Mouse (Mus musculus) lung, embryonic 14.5 days (tissue): ENCODE data around the gene Fbxl2. TPM values are rescaled to one million over a fixed set of nuclear protein-coding genes. Genes with fewer than 3 reads are reported as not detected.
A peak's percentile ranks its signal among the peaks of the same experiment; 100 is the strongest.

Experiments used
- ATAC-seq: fragments of 200-750 bp; cut with Nextera tagmentation; 2 replicates; pipeline ENCODE4 v1.8.0; 2017; ENCODE audit warnings: mild to moderate bottlenecking, moderate TSS enrichment, moderate library complexity; ENCODE audit not compliant: insufficient read depth
- DNase-seq: peaks from one replicate; pipeline ENCODE4 v3.0.0-alpha.2; 2015
- H3K27ac ChIP-seq: fragments of 300-500 bp; sonication (generic); 2 replicates; pipeline ENCODE4 v1.5.1; 2014; ENCODE audit warnings: low read depth, mild to moderate bottlenecking, moderate library complexity
- H3K27me3 ChIP-seq: fragments of 300-500 bp; sonication (generic); 2 replicates; pipeline ENCODE4 v1.6.1; 2014; ENCODE audit warnings: low read length, control low read depth; ENCODE audit not compliant: insufficient read depth
- H3K36me3 ChIP-seq: fragments of 300-500 bp; sonication (generic); 2 replicates; pipeline ENCODE4 v1.6.1; 2014; ENCODE audit warnings: control low read depth; ENCODE audit not compliant: insufficient read depth
- H3K4me1 ChIP-seq: fragments of 300-500 bp; sonication (generic); 2 replicates; pipeline ENCODE4 v1.6.1; 2014; ENCODE audit warnings: antibody characterized with exemption, control low read depth; ENCODE audit not compliant: insufficient read depth
- H3K4me2 ChIP-seq: fragments of 300-500 bp; sonication (generic); 2 replicates; pipeline ENCODE4 v1.6.1; 2014; ENCODE audit warnings: mild to moderate bottlenecking
- H3K4me3 ChIP-seq: fragments of 300-500 bp; sonication (generic); 2 replicates; pipeline ENCODE4 v1.5.1; 2014; ENCODE audit warnings: low read depth, low read length
- H3K9ac ChIP-seq: fragments of 300-500 bp; sonication (generic); 2 replicates; pipeline ENCODE4 v1.6.1; 2014
- H3K9me3 ChIP-seq: fragments of 300-500 bp; sonication (generic); 2 replicates; pipeline ENCODE4 v1.6.1; 2016; ENCODE audit warnings: low read depth, low read length, control low read depth
- CTCF ChIP-seq: IDR thresholded peaks from 2 replicates; pipeline ENCODE4 v1.5.1; 2016; ENCODE audit warnings: antibody characterized with exemption, low read depth
- WGBS: fragments of 180-500 bp; shearing (Covaris S2); extraction: QIAGEN DNeasy Blood & Tissue Kit; methylation state at CpG from one replicate; pipeline ENCODE4 v1.1.7; 2014; 5-methylcytosine and 5-hydroxymethylcytosine counted together
- polyA plus RNA-seq: library from polyadenylated mRNA; unstranded; fragments of >200 nt; fragmentation: Nextera tagmentation; extraction: Ambion mirVana; gene quantifications from 2 replicates; pipeline ENCODE4 v1.2.1, GENCODE M21; 2014

Fbxl2 gene
- polyA plus RNA-seq, 1 experiment from 2014 or later, result 3.3 TPM

- Histone ChIP-seq H3K4me3 (no peak overlapping the region), H3K27ac (no peak overlapping the region), H3K4me2 (no peak overlapping the region), H3K36me3 (peaks cover 86% of the 10 kb centered on the region), H3K4me1 (no peaks in the 10 kb centered on the region), H3K9ac (no peak overlapping the region), H3K9me3 (no peaks in the 10 kb centered on the region), H3K27me3 (no peaks in the 10 kb centered on the region)
- DNase-seq (no peak), ATAC-seq (no peak)
- WGBS, result 89% methylated on average over 4 of the region's 4 CpGs
- TF ChIP-seq CTCF, result no peak
Observed at GRCm38 (mm10) chr9:113974945-113975344, 71.0 kb downstream of the Fbxl2 start.

DNA sequence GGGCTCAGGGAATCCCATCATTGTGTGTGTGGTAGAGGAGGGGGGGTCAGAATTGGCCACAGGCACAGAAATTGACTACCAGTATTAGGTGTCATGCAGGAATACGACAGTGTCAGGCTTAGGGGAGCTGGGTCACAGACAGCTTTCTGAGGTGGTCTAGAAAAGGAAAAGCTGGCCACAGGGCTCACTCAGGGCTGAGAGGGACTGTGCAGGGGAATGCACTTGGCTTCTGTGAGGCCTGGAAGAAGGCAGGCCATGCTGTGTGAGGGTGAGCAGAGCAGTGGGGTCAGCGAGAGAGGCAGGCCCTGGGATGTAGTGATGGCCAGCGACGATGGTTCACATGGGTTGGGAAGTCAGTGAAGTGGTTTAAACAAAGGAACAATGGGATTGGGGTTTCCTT is 72.1 kb downstream of the Fbxl2 start:
- no peak for DNase-seq
- Histone ChIP-seq H3K27ac (no peak overlapping the region), H3K4me2 (no peak overlapping the region), H3K9ac (no peak overlapping the region), H3K36me3 (peaks cover 88% of the 10 kb centered on the region), H3K27me3 (no peaks in the 10 kb centered on the region), H3K4me3 (no peak overlapping the region), H3K9me3 (no peaks in the 10 kb centered on the region), H3K4me1 (no peaks in the 10 kb centered on the region)
- 93% methylated on average over 4 of the region's 4 CpGs for WGBS
- no peak for ATAC-seq
- TF ChIP-seq CTCF, result no peak

- no peak overlapping the region for H3K4me3 ChIP-seq
- ATAC-seq (no peak), DNase-seq (no peak)
- peaks cover 87% of the 10 kb centered on the region for H3K36me3 ChIP-seq
- H3K9ac ChIP-seq, result no peak overlapping the region
- WGBS, result 74% methylated on average over 8 of the region's 8 CpGs
- no peak overlapping the region for H3K27ac ChIP-seq
- no peaks in the 10 kb centered on the region for H3K27me3 ChIP-seq
- no peak overlapping the region for H3K4me2 ChIP-seq
- TF ChIP-seq CTCF, result no peak
- no peaks in the 10 kb centered on the region for H3K9me3 ChIP-seq
- no peaks in the 10 kb centered on the region for H3K4me1 ChIP-seq
Observed at GRCm38 (mm10) chr9:113971615-113972014, 74.4 kb downstream of the Fbxl2 start.

DNA sequence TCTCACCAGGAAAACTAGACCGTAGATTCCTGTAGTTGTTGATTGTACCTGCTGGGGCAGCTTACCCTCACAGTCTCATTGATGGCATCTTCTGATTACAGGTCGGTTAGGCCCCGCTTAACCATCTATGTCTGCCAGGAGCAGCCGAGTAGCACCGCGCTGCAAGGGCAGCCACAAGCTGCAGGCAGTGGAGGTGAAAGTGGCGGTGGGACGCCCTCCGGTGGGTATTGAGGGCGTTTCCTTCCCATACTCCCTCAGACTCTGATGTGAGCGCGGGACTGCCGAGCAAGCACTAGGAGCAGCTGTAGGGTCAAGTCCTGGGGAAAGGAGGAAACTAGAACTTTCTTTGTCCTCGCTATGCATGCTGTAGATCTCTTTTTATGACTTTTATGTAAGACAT is 76.0 kb downstream of the Fbxl2 start:
- H3K9ac ChIP-seq, result no peak overlapping the region
- H3K4me1 ChIP-seq, result no peaks in the 10 kb centered on the region
- no peak overlapping the region for H3K27ac ChIP-seq
- no peaks in the 10 kb centered on the region for H3K9me3 ChIP-seq
- DNase-seq, result no peak
- H3K4me3 ChIP-seq, result no peak overlapping the region; the same call in 1 of the 2 replicates
- no peak overlapping the region for H3K4me2 ChIP-seq
- no peaks in the 10 kb centered on the region for H3K27me3 ChIP-seq
- TF ChIP-seq CTCF, result 0 out of 2 replicates have a peak, but pooled peaks have one; percentile 19
- H3K36me3 ChIP-seq, result peaks cover 86% of the 10 kb centered on the region
- 91% methylated on average over 14 of the region's 14 CpGs for WGBS
- ATAC-seq, result no peak

- no peak overlapping the region for H3K9ac ChIP-seq
- ATAC-seq (no peak), DNase-seq (no peak)
- 91% methylated on average over 8 of the region's 8 CpGs for WGBS
- H3K27me3 ChIP-seq, result no peaks in the 10 kb centered on the region
- no peak overlapping the region for H3K27ac ChIP-seq
- no peak overlapping the region for H3K4me3 ChIP-seq
- H3K4me2 ChIP-seq, result no peak overlapping the region
- H3K9me3 ChIP-seq, result no peaks in the 10 kb centered on the region
- no peak for TF ChIP-seq CTCF
- H3K4me1 ChIP-seq, result no peaks in the 10 kb centered on the region
- H3K36me3 ChIP-seq, result peaks cover 86% of the 10 kb centered on the region
Observed at GRCm38 (mm10) chr9:113969399-113969798, 76.6 kb downstream of the Fbxl2 start.

GRCm38 (mm10) chr9:113968967-113969366 is 77.0 kb downstream of the Fbxl2 start:
- 88% methylated on average over 7 of the region's 7 CpGs for WGBS
- peak overlapping the region; percentile 42; the same call in 1 of the 2 replicates for H3K27ac ChIP-seq
- DNase-seq, result no peak
- TF ChIP-seq CTCF, result no peak
- no peak overlapping the region for H3K9ac ChIP-seq
- H3K4me2 ChIP-seq, result no peak overlapping the region
- no peaks in the 10 kb centered on the region for H3K27me3 ChIP-seq
- H3K4me3 ChIP-seq, result no peak overlapping the region
- no peaks in the 10 kb centered on the region for H3K4me1 ChIP-seq
- H3K36me3 ChIP-seq, result peaks cover 86% of the 10 kb centered on the region
- H3K9me3 ChIP-seq, result no peaks in the 10 kb centered on the region
- ATAC-seq, result peak; percentile 77; the same call in 1 of the 2 replicates

DNA sequence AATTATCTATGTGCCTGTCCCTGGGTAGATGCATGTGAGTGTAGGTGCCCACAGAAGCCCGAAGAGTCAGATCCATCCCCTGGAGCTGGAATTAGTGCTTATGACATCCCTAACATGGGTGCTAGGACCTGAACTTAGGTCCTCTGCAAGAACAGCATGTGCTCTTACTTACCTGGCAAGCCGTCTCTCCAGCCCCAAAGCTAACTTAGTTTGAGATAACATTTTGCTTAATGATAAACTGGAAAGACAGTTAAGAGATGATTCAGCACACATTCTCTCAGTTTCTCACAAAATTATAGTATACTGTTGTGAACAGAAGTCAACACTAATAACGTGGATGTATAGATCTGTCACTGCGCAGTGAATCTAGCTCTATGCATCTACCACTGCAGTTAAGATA is 79.2 kb downstream of the Fbxl2 start:
- TF ChIP-seq CTCF, result no peak
- no peaks in the 10 kb centered on the region for H3K9me3 ChIP-seq
- no peak for DNase-seq
- H3K9ac ChIP-seq, result no peak overlapping the region
- no peak overlapping the region for H3K4me3 ChIP-seq
- H3K4me2 ChIP-seq, result no peak overlapping the region
- peaks cover 89% of the 10 kb centered on the region for H3K36me3 ChIP-seq
- no peaks in the 10 kb centered on the region for H3K27me3 ChIP-seq
- no peak overlapping the region for H3K27ac ChIP-seq
- H3K4me1 ChIP-seq, result no peaks in the 10 kb centered on the region
- 90% methylated on average over 4 of the region's 4 CpGs for WGBS
- ATAC-seq, result no peak

- H3K36me3 ChIP-seq, result peaks cover 82% of the 10 kb centered on the region
Observed at GRCm38 (mm10) chr9:113964415-113964814, 81.6 kb downstream of the Fbxl2 start.

More at GRCm38 (mm10) chr9:113964415-113964814, 81.6 kb downstream of the Fbxl2 start:
- Histone ChIP-seq H3K4me1 (no peaks in the 10 kb centered on the region), H3K9ac (no peak overlapping the region), H3K27me3 (no peaks in the 10 kb centered on the region), H3K4me3 (no peak overlapping the region), H3K4me2 (no peak overlapping the region), H3K27ac (no peak overlapping the region), H3K9me3 (no peaks in the 10 kb centered on the region)
- no peak for TF ChIP-seq CTCF
- WGBS, result 91% methylated on average over 8 of the region's 8 CpGs
- no peak for ATAC-seq
- DNase-seq, result no peak
